Mouse (Mus musculus) mesoderm, embryonic 11.5 days (tissue): ENCODE measurements around the gene Matk.

Source experiments
- DNase-seq: peaks from one replicate; pipeline ENCODE4 v3.0.0-alpha.2; 2012; ENCODE audit warnings: low read depth, low spot score

The Matk gene

DNA sequence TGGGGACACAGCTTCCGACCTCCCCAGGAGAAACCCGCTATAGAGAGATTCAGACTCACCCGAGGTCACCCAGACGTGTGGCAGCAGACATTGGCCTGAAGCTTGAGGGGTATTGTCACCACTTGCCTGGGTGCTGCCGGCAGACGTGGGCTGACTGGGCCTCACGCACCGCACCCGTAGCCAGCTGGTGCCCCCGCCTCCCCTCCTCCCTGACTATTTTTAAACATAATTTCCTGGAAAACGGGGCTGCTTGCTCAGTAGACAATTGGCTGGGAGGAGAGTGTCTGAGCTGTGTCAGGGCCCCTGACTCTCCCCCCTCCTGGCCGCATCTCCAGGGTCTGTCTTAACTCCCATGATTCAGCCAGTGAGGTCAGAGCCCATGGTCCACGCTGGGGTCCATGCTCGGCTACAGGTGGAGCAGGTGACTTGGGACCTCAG lies 50.1 kb downstream of the Matk start:
- no peak for DNase-seq

DNA sequence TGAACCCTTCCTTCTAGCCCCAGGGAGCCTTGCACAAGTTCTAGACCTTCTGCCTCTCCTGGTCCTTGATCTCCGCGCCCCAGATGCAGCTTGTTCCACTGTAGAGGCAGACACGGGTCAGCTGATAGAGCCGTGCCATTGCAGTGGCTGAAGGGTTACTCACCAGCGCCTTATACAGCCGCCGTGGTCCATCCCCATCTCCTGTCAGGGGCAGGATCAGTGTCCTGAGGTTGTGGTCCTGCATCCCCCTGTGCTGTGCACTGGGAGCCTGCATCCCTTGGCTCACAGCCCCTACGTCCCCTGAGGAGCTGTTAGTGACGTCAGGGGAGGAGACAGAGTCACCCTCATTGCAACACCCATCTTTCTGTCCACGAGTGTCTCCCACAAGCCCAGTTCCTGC lies 50.5 kb downstream of the Matk start:
- DNase-seq, result no peak

- no peak for DNase-seq
Measured at GRCm38 (mm10) chr10:81303761-81304160, 51.0 kb downstream of the Matk start.

GRCm38 (mm10) chr10:81304597-81305238 lies 52.0 kb downstream of the Matk start:
- peak; percentile 61 for DNase-seq

DNA sequence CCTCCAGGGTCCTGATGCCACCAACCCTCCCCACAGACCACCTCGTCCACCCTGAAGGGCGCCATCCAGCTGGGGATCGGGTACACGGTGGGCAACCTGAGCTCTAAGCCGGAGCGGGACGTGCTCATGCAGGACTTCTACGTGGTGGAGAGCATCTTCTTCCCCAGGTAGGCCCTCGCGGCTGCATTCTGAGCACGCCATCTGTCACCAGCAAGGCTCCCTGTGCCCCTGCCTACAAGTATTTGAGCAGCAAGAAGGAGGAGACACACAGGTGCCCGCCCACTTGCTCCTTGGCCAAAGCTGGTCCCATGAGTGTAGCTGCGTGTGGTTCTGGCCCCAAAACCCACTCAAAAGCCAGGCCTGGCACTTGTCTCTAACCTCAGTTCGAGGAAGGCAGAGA lies 52.9 kb downstream of the Matk start:
- DNase-seq, result no peak

GRCm38 (mm10) chr10:81306173-81306668 lies 53.5 kb downstream of the Matk start:
- DNase-seq, result no peak

DNA sequence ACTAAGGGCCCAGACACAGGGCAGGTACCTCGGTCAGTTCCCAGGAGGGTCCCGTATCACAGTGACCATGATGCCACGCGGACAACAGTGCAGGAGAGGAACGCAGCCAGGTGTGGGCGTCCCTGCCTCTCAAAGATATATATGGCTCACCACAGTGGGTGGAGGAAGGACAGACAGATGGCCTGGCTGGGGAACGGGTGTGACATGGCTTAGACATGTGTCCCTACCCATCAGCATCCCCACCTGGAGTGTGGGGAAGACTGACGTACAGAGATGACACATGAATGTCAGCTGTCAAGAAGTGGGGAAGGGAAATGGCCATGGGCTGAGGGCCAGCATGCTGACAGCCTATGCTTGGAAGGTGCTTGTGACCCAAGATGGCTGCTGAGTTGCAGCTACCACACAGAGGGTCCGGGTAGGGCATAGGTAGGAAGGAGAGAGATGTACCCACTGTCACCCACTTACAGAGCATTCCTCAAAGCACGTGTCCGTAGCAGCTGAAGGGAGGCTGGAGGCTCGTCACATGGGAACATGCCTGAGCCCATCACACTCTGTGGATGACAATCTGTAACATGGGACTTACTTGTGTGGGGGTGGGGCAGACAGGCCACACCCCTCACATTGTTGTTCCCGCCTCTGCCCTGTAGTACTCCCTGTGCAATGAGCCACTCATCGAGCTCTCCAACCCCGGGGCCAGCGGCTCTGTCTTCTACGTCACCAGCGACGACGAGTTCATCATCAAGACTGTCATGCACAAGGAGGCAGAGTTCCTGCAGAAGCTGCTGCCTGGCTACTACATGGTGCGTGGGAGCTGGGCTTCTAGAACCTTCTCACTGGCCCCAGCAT lies 54.3 kb downstream of the Matk start:
- no peak for DNase-seq

DNA sequence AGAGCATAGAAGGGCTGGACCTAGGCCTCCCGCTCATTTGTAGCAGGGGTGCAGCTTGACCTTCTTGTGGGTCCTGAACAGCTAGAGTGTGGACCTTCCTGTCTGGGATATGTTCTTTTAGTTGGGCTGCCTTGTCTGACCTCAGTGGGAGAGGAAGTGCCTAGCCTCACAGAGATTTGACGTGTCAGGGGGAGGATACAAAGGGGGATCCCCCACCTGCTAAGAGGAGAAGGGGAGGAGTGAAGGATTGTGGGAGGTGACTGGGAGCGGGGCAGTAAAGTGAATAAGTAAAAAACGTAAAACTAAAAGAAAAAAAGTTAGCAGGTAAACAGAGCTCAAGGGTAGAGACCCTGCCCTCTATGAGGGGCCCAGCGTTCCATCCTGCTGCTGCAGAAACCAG lies 56.8 kb downstream of the Matk start:
- no peak for DNase-seq
